Mouse (Mus musculus) erythroid progenitor cell, adult 5-6 weeks (primary cell): ENCODE measurements around the gene Itgb1bp1. TPM values are rescaled to one million over a fixed set of nuclear protein-coding genes. Genes with fewer than 3 reads are reported as not detected.

ENCODE experiments used
- ATAC-seq: replicated peaks from 2 replicates; pipeline ENCODE4 v1.8.0; 2016; ENCODE audit warnings: moderate number of reproducible peaks, mild to moderate bottlenecking, moderate TSS enrichment, inconsistent platforms; ENCODE audit not compliant: poor library complexity, low FRiP score, severe bottlenecking
- total RNA-seq, 2 experiments: library from RNA; stranded (forward) in 1 of 2; stranded (reverse) in 1 of 2; fragments of 150-400 nt in 1 of 2; fragments of 186-747, 209-891 nt in 1 of 2; gene quantifications; 2 replicates each; pipeline versions ENCODE4 v1.2.3 to v1.2.4; 2015 to 2017; ENCODE audit warnings: low replicate concordance in 2 of 2

Gene Itgb1bp1
- total RNA-seq, 2 experiments from 2014 or later = 15.1 to 15.7 TPM

GRCm38 (mm10) chr12:21260494-21261256 lies 25.4 kb downstream of the Itgb1bp1 start:
- peak; percentile 60; the same call in 1 of the 2 replicates for ATAC-seq

GRCm38 (mm10) chr12:21247711-21248392 lies 38.2 kb downstream of the Itgb1bp1 start:
- no peak for ATAC-seq

GRCm38 (mm10) chr12:21244375-21244960 lies 41.6 kb downstream of the Itgb1bp1 start:
- ATAC-seq = no peak

- no peak for ATAC-seq
Measured at GRCm38 (mm10) chr12:21241965-21242364, 44.1 kb downstream of the Itgb1bp1 start.

- no peak for ATAC-seq
Measured at GRCm38 (mm10) chr12:21234560-21234959, 51.5 kb downstream of the Itgb1bp1 start.

GRCm38 (mm10) chr12:21233727-21234126 lies 52.4 kb downstream of the Itgb1bp1 start:
- no peak for ATAC-seq

GRCm38 (mm10) chr12:21229076-21229918 lies 56.8 kb downstream of the Itgb1bp1 start:
- ATAC-seq = peak; percentile 75

GRCm38 (mm10) chr12:21228650-21229049 lies 57.4 kb downstream of the Itgb1bp1 start:
- no peak for ATAC-seq

GRCm38 (mm10) chr12:21227076-21227980 lies 58.8 kb downstream of the Itgb1bp1 start:
- peak; percentile 67 for ATAC-seq

GRCm38 (mm10) chr12:21226316-21226715 lies 59.8 kb downstream of the Itgb1bp1 start:
- no peak for ATAC-seq

- no peak for ATAC-seq
Measured at GRCm38 (mm10) chr12:21225358-21225757, 60.7 kb downstream of the Itgb1bp1 start.

GRCm38 (mm10) chr12:21223923-21224322 lies 62.2 kb downstream of the Itgb1bp1 start:
- ATAC-seq = no peak

- ATAC-seq = no peak
Measured at GRCm38 (mm10) chr12:21220596-21220995, 65.5 kb downstream of the Itgb1bp1 start.

- ATAC-seq = no peak
Measured at GRCm38 (mm10) chr12:21217776-21218444, 68.2 kb downstream of the Itgb1bp1 start.

GRCm38 (mm10) chr12:21214551-21215165 lies 71.4 kb downstream of the Itgb1bp1 start:
- ATAC-seq = no peak

GRCm38 (mm10) chr12:21212876-21213275 lies 73.2 kb downstream of the Itgb1bp1 start:
- ATAC-seq = no peak

GRCm38 (mm10) chr12:21209273-21209672 lies 76.8 kb downstream of the Itgb1bp1 start:
- ATAC-seq = no peak
